Mouse (Mus musculus) adrenal gland, adult 2 months (tissue): ENCODE measurements at regions not wholly inside any gene's neighbourhood (a gene's known extent, or its start where the extent isn't known, plus 50 kb on each side); places are given as distances from the start of the nearest gene placed in this dataset.
A peak's percentile ranks its signal among the peaks of the same experiment; 100 is the strongest.

Experiments
- DNase-seq: peaks from one replicate; pipeline ENCODE4 v3.0.0; 2021

- no peak for DNase-seq
Measured at GRCm38 (mm10) chr4:91051913-91052312, 348.7 kb downstream of the Elavl2 start.

DNA sequence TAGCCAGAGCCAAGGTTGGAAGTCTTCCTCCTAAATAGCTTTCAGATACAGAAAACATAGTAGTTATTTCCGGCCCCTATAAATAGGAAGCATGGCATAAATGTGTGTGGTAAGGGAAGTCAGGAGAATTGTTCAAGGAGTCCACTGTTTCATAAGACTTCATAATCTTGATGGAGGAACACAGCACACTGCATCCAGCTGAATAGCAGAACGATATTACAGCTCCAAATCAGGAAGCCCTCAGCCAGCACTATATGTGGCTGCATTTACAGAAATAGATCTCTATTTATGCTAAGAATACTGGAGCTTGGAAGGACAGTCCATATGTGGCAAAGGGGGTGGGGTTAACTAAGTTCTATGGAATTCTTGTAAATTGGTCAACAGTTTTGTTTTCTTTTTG is 371.1 kb downstream of the Elavl2 start:
- DNase-seq, result no peak

GRCm38 (mm10) chr4:91028013-91028626 is 372.5 kb downstream of the Elavl2 start:
- no peak for DNase-seq

DNA sequence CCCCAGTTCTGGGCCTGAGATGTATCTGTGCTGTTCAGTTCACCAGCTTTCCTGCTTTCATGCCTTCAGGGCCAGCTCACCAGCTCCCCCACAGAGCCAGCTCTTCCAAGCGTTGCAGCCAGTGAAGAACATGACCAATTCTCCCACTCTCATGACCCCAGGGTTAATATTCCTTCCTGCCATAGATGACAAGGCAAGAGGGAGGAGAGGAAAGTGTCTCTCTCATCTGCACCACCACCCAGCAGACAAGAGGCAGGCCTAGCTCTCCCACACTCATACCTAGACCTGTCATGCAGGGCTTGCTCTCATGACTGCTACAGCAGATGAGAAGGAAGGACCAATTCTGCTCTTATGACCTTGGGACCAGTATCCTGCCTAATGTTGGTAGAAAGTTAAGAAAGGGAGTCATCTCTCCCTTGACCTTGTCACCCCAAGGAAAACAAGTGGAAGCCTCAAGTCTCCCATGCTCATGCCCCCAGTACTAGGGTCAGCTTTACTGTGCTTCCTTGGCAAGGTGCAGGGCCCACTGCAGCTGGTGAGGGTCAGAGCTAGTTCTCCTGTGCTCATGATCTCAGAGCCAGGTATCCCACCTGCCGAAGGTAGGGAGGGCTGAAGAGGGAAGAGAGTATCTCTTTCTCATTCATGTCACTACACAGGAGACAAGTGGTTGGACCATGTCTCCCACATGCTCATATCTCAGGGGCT is 404.0 kb downstream of the Elavl2 start:
- DNase-seq, result no peak

- DNase-seq, result no peak
Measured at GRCm38 (mm10) chr4:90964658-90965057, 435.9 kb downstream of the Elavl2 start.

GRCm38 (mm10) chr4:90943687-90944385 is 456.7 kb downstream of the Elavl2 start:
- no peak for DNase-seq

GRCm38 (mm10) chr4:90917312-90918107 is 483.1 kb downstream of the Elavl2 start:
- DNase-seq, result no peak

GRCm38 (mm10) chr4:90906311-90906710 is 494.3 kb downstream of the Elavl2 start:
- no peak for DNase-seq

DNA sequence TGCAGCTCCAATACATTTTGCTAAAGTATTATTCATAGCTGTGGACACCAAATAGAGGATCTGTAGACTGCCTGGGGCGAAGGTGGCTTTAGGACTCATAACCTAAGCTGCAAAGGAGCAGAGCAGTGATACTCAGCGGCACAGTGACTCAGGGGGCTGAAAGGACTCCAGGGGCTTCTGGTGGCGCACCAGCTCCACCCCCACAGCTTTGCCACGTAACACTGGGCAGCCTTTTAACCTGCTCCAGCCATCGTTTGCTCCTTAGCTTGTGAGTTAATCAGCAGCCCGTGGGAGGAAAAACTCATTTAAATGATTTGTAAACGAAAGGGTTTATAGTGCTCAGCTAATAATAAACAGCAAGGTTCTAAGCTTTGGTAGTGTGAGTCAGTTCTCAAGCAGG is 532.4 kb downstream of the Elavl2 start:
- no peak for DNase-seq

DNA sequence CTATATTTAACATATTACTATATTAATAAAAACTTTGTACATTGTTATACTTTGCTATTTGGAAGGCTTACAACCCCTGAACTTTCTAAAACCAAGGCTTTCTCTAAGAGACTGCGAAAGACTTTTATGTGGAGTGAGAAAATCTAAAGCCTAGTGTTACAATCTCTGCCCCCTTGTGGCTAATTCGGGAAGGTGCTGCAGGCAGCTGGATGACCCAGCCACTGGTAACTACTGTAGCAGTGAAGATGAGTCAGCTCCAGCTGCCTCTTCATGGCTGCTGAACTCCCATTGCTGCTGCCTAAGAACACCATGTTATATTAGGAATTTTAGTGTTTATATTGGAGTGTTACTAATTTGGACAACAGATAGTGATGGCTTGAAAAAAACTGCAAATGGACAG is 539.7 kb downstream of the Elavl2 start:
- peak; percentile 7 for DNase-seq

GRCm38 (mm10) chr4:90839804-90840203 is 560.8 kb downstream of the Elavl2 start:
- no peak for DNase-seq

DNA sequence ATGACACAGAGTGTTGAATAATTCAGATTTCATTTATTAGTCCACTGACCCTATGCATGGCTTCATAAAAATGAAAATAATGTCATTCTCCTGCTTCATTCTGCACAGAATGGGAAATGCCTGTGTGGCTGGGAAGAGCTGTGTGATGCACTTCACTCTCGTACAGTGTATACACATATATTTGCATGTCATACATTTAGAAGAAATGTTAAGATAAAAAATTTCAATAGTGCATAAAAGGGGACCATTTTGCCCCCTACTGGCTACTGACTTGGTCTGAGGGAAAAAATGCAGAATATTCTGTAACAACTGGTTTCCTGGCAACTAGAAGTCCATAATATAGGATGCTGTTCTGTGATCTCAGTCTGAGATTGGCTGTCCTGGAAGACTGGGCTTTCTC is 580.5 kb downstream of the Zfp352 start:
- DNase-seq, result no peak

DNA sequence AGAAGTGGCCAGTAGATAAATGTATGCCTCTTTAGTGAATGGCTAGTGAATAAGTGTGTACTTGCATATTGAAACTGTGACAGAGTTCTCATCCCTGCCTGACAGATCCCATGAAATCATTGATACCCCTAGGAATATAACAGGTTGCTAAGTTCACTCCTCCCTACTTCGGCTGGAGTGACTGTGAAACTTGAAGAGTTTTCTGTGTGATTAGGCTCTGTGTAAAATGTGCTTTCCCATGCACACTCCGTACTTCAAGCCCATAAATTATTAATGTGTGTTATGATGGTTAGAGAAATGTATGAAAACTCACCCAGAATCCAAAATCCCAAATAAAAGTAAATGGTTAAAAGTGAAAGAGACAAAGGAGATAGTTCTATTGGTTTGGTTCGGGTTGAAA is 580.0 kb downstream of the Zfp352 start:
- no peak for DNase-seq

- DNase-seq, result no peak
Measured at GRCm38 (mm10) chr4:90797472-90797871, 578.9 kb downstream of the Zfp352 start.
